Mouse (Mus musculus) hindbrain, postnatal 0 days (tissue): ENCODE measurements at regions not wholly inside any gene's neighbourhood (a gene's known extent, or its start where the extent isn't known, plus 50 kb on each side); places are given as distances from the start of the nearest gene placed in this dataset.

ENCODE experiments used
- ATAC-seq: fragments of 200-750 bp; cut with Nextera tagmentation; 2 replicates; pipeline ENCODE4 v1.8.0; 2017; ENCODE audit warnings: mild to moderate bottlenecking, moderate TSS enrichment, moderate library complexity
- DNase-seq: peaks from one replicate; pipeline ENCODE4 v3.0.0-alpha.2; 2015; ENCODE audit warnings: low spot score
- H3K27ac ChIP-seq: fragments of 300-500 bp; sonication (generic); 2 replicates; pipeline ENCODE4 v1.5.1; 2014; ENCODE audit warnings: mild to moderate bottlenecking
- H3K27me3 ChIP-seq: fragments of 300-500 bp; sonication (generic); 2 replicates; pipeline ENCODE4 v1.6.1; 2014; ENCODE audit warnings: low read length, mixed read lengths; ENCODE audit not compliant: insufficient read depth
- H3K36me3 ChIP-seq: fragments of 300-500 bp; sonication (generic); 2 replicates; pipeline ENCODE4 v1.6.1; 2014; ENCODE audit warnings: low read length, mixed read lengths; ENCODE audit not compliant: insufficient read depth
- H3K4me1 ChIP-seq: fragments of 300-500 bp; sonication (generic); 2 replicates; pipeline ENCODE4 v1.6.1; 2014; ENCODE audit warnings: antibody characterized with exemption, low read length, mixed read lengths; ENCODE audit not compliant: insufficient read depth
- H3K4me2 ChIP-seq: fragments of 300-500 bp; sonication (generic); 2 replicates; pipeline ENCODE4 v1.6.1; 2014; ENCODE audit warnings: low read depth, mild to moderate bottlenecking, low read length, moderate library complexity, mixed read lengths
- H3K4me3 ChIP-seq: fragments of 300-500 bp; sonication (generic); 2 replicates; pipeline ENCODE4 v1.5.1; 2014; ENCODE audit warnings: low read length
- H3K9ac ChIP-seq: fragments of 300-500 bp; sonication (generic); replicated peaks from 2 replicates; pipeline ENCODE4 v1.6.1; 2014; ENCODE audit warnings: mild to moderate bottlenecking, low read length, moderate library complexity, mixed read lengths
- H3K9me3 ChIP-seq: fragments of 300-500 bp; sonication (generic); 2 replicates; pipeline ENCODE4 v1.6.1; 2016; ENCODE audit warnings: low read length, mixed read lengths
- CTCF ChIP-seq: IDR thresholded peaks from 2 replicates; pipeline ENCODE4 v1.5.1; 2016; ENCODE audit warnings: antibody characterized with exemption, control low read depth, low read depth
- WGBS: fragments of 180-500 bp; shearing (Covaris S2); extraction: QIAGEN DNeasy Blood & Tissue Kit; methylation state at CpG from one replicate; pipeline ENCODE4 v1.1.7; 2014; 5-methylcytosine and 5-hydroxymethylcytosine counted together

DNA sequence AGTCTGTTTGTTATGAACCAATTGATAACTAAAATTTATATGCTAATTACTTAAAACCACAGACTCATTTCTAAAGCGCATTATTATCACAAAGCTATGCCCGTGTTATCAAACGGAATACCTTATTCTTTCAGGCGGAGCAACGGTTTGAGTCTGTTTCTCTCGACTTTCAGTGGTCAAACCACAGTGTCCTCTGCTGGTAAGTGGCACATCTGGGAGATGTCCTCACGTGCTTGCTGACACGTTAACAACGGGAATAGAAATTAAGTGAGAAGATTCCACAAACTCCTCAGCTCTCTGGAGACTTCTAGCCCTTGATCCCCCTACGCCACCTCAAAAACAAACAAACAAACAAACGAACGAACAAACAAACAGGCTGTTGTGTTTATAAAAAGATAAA lies 58.9 kb upstream of the Syt13 start:
- WGBS: 72% methylated on average over 12 of the region's 12 CpGs
- DNase-seq: no peak
- Histone ChIP-seq H3K9me3 (no peaks in the 10 kb centered on the region), H3K27ac (no peak overlapping the region), H3K9ac (no peak overlapping the region), H3K27me3 (no peaks in the 10 kb centered on the region), H3K4me3 (no peak overlapping the region), H3K4me1 (no peaks in the 10 kb centered on the region; the same call in 1 of the 2 replicates), H3K4me2 (no peak overlapping the region), H3K36me3 (no peaks in the 10 kb centered on the region)
- no peak for ATAC-seq
- 0 out of 2 replicates have a peak, but pooled peaks have one; percentile 9 for TF ChIP-seq CTCF

DNA sequence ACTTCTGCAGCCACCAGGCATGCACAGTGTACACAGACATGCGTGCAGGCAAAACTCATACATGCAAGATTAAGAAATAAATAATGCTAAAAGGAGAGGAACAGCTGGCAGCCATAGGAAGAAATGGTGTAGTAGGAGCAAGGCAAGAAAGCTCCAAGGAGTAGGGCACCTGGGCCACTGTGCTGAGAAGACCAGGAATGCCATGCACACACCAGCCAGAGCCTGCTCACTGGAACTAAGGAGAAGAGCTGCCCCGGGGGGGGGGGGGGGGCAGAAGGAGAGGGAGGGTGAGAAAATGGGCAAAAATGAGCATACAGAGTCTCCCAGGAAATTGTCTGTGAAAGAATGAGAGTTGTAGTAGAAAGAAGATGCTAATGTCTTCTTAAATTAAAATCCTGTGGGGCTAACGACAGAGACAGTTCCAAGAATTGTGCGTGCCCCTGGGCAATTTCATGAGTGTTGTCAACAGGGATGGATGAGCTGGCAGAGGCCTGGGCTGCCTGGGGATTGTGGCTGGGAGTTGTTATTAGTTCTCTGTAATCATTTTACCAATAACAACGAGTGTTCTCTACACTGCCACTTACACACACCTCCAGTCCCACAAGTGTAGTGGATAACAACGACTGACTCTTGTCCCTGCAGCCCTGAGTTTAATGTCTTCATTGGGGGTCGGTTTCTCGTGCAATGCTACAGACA lies 54.2 kb upstream of the Syt13 start:
- Histone ChIP-seq H3K4me2 (no peak overlapping the region), H3K9me3 (no peaks in the 10 kb centered on the region), H3K4me1 (no peaks in the 10 kb centered on the region), H3K27me3 (no peaks in the 10 kb centered on the region), H3K4me3 (no peak overlapping the region), H3K27ac (no peak overlapping the region), H3K9ac (no peak overlapping the region), H3K36me3 (no peaks in the 10 kb centered on the region)
- DNase-seq (peak; percentile 40), ATAC-seq (0 out of 2 replicates have a peak, but pooled peaks have one; percentile 40)
- TF ChIP-seq CTCF: no peak
- WGBS: 46% methylated on average over 8 of the region's 8 CpGs
